Mouse (Mus musculus) MEL (cell line): Measurements from ENCODE around the gene Syt8.

Experiments used
- CHD1 ChIP-seq: IDR thresholded peaks from 2 replicates; pipeline ENCODE4 v1.6.1; 2012; ENCODE audit warnings: low read depth, mild to moderate bottlenecking, inconsistent platforms, low read length, improper control_type of control experiment
- CTCF ChIP-seq, 3 experiments: IDR thresholded peaks in 2 of 3; conservative IDR thresholded peaks in 1 of 3; 2 replicates each; pipeline ENCODE4 v1.5.1; 2011 to 2012; ENCODE audit warnings: low read length in 3 of 3, low read depth in 2 of 3, mild to moderate bottlenecking in 2 of 3, improper control_type of control experiment in 1 of 3, inconsistent platforms in 1 of 3, mixed read lengths in 1 of 3, moderate library complexity in 1 of 3; ENCODE audit not compliant: control insufficient read depth in 1 of 3, insufficient read depth in 1 of 3, poor library complexity in 1 of 3, severe bottlenecking in 1 of 3
- ELF1 ChIP-seq: IDR thresholded peaks from 2 replicates; pipeline ENCODE4 v1.6.1; 2014; ENCODE audit warnings: low read depth, mild to moderate bottlenecking, inconsistent platforms, low read length, improper control_type of control experiment, moderate library complexity
- EP300 ChIP-seq, 2 experiments: IDR thresholded peaks; 2 replicates each; pipeline ENCODE4 v1.6.1; 2011; ENCODE audit warnings: improper control_type of control experiment in 2 of 2, low read length in 2 of 2, low read depth in 1 of 2, mild to moderate bottlenecking in 1 of 2
- GABPA ChIP-seq: IDR thresholded peaks from 2 replicates; pipeline ENCODE4 v1.6.1; 2012; ENCODE audit warnings: low read depth, mild to moderate bottlenecking, inconsistent platforms, low read length, improper control_type of control experiment, moderate library complexity
- MAX ChIP-seq: IDR thresholded peaks from 2 replicates; pipeline ENCODE4 v1.6.1; 2011; ENCODE audit warnings: low read length, improper control_type of control experiment
- NRF1 ChIP-seq: IDR thresholded peaks from 2 replicates; pipeline ENCODE4 v1.6.1; 2014; ENCODE audit warnings: low read depth, mild to moderate bottlenecking, inconsistent platforms, low read length, improper control_type of control experiment, moderate library complexity; ENCODE audit not compliant: poor library complexity, insufficient read depth, severe bottlenecking
- POLR2A ChIP-seq, 2 experiments: IDR thresholded peaks; 2 replicates each; pipeline ENCODE4 v1.6.1; 2011 to 2012; ENCODE audit warnings: low read length in 2 of 2, mild to moderate bottlenecking in 2 of 2, control low read depth in 1 of 2, improper control_type of control experiment in 1 of 2, low read depth in 1 of 2, moderate library complexity in 1 of 2; ENCODE audit not compliant: control insufficient read depth in 1 of 2, insufficient read depth in 1 of 2, poor library complexity in 1 of 2
- SMC3 ChIP-seq: IDR thresholded peaks from 2 replicates; pipeline ENCODE4 v1.6.1; 2011; ENCODE audit warnings: low read depth, low read length, improper control_type of control experiment
- TBP ChIP-seq: IDR thresholded peaks from 2 replicates; pipeline ENCODE4 v1.8.0; 2011; ENCODE audit warnings: low read depth, low read length, improper control_type of control experiment
- USF1 ChIP-seq: IDR thresholded peaks from 2 replicates; pipeline ENCODE4 v1.6.1; 2014; ENCODE audit warnings: low read depth, mild to moderate bottlenecking, inconsistent platforms, low read length, improper control_type of control experiment, moderate library complexity

DNA sequence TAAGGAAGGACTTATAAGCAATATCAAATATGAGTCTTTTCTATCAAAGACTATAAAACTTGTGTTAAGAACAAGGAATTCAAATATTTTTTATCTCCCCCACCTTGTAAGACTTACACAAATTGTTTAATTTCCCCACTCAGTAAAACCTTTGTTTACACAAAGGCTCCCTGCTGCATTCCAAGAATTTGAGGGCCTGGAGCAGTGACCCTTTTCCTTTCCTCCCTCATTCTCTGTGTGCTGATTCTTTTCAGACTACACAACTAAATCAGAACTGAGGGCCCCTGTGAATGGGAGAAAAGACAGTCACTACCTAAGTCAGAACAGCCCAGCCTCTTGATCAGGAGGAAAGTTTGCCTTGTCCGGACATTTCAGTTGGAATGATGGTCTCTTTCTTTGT is 20.1 kb downstream of the Syt8 start:
- TF ChIP-seq TBP = no peak
- no peak for TF ChIP-seq ELF1
- no peak for TF ChIP-seq EP300 (IDR thresholded peaks at IDR 0.05; ENCODE audit: low read depth in 1 of 2, low read length in 2 of 2)
- no peak for TF ChIP-seq CTCF (IDR thresholded peaks at IDR 0.05 in 2 of 3, conservative IDR thresholded peaks at IDR 0.05 in 1 of 3; ENCODE audit: control insufficient read depth in 1 of 3, insufficient read depth in 1 of 3, low read depth in 2 of 3, low read length in 3 of 3, poor library complexity in 1 of 3, severe bottlenecking in 1 of 3)
- TF ChIP-seq MAX = no peak
- TF ChIP-seq SMC3 = no peak
- no peak for TF ChIP-seq CHD1
- TF ChIP-seq NRF1 = no peak
- TF ChIP-seq GABPA = no peak
- no peak for TF ChIP-seq POLR2A (IDR thresholded peaks at IDR 0.05; ENCODE audit: control insufficient read depth in 1 of 2, insufficient read depth in 1 of 2, low read depth in 1 of 2, low read length in 2 of 2, poor library complexity in 1 of 2)
- TF ChIP-seq USF1 = no peak
